Mouse (Mus musculus) heart, embryonic 16.5 days (tissue): ENCODE data around the gene Egfr. TPM values are rescaled to one million over a fixed set of nuclear protein-coding genes. Genes with fewer than 3 reads are reported as not detected.

Experiments
- ATAC-seq: fragments of 200-750 bp; cut with Nextera tagmentation; replicated peaks from 2 replicates; pipeline ENCODE4 v1.8.0; 2017; ENCODE audit warnings: moderate number of reproducible peaks; ENCODE audit not compliant: insufficient read depth, low FRiP score; ENCODE audit errors: extremely low read depth
- H3K27ac ChIP-seq: fragments of 300-500 bp; sonication (generic); 2 replicates; pipeline ENCODE4 v1.5.1; 2014; ENCODE audit warnings: mild to moderate bottlenecking, low read length, control low read depth, moderate library complexity
- H3K27me3 ChIP-seq: fragments of 300-500 bp; sonication (generic); 2 replicates; pipeline ENCODE4 v1.6.1; 2014; ENCODE audit warnings: low read length, mixed read lengths; ENCODE audit not compliant: control insufficient read depth, insufficient read depth
- H3K36me3 ChIP-seq: fragments of 300-500 bp; sonication (generic); 2 replicates; pipeline ENCODE4 v1.6.1; 2014; ENCODE audit not compliant: control insufficient read depth, insufficient read depth
- H3K4me1 ChIP-seq: fragments of 300-500 bp; sonication (generic); 2 replicates; pipeline ENCODE4 v1.6.1; 2014; ENCODE audit warnings: low read length, mixed read lengths; ENCODE audit not compliant: control insufficient read depth, insufficient read depth
- H3K4me2 ChIP-seq: fragments of 300-500 bp; sonication (generic); 2 replicates; pipeline ENCODE4 v1.6.1; 2014; ENCODE audit warnings: low read depth, mild to moderate bottlenecking, control low read depth, low read length
- H3K4me3 ChIP-seq: fragments of 300-500 bp; sonication (generic); 2 replicates; pipeline ENCODE4 v1.5.1; 2014; ENCODE audit warnings: mild to moderate bottlenecking, control low read depth, low read length
- H3K9ac ChIP-seq: fragments of 300-500 bp; sonication (generic); 2 replicates; pipeline ENCODE4 v1.6.1; 2014; ENCODE audit warnings: low read length, control low read depth
- H3K9me3 ChIP-seq: fragments of 300-500 bp; sonication (generic); replicated peaks from 2 replicates; pipeline ENCODE4 v1.6.1; 2016; ENCODE audit warnings: low read length; ENCODE audit not compliant: control insufficient read depth
- WGBS: fragments of 180-500 bp; shearing (Covaris S2); extraction: QIAGEN DNeasy Blood & Tissue Kit; methylation state at CpG from one replicate; pipeline ENCODE4 v1.1.7; 2014; 5-methylcytosine and 5-hydroxymethylcytosine counted together
- polyA plus RNA-seq: library from polyadenylated mRNA; unstranded; fragments of >200 nt; fragmentation: Nextera tagmentation; extraction: Ambion mirVana; gene quantifications from 2 replicates; pipeline ENCODE4 v1.2.1, GENCODE M21; 2015

The Egfr gene
- polyA plus RNA-seq, 1 experiment from 2014 or later = 5.3 TPM

GRCm38 (mm10) chr11:16948756-16949155 lies 196.8 kb downstream of the Egfr start:
- Histone ChIP-seq H3K4me3 (no peak overlapping the region), H3K27me3 (no peaks in the 10 kb centered on the region), H3K27ac (peak overlapping the region; percentile 23), H3K36me3 (no peaks in the 10 kb centered on the region), H3K9ac (no peak overlapping the region), H3K9me3 (no peaks in the 10 kb centered on the region), H3K4me1 (peaks cover 19% of the 10 kb centered on the region), H3K4me2 (peak overlapping the region; percentile 46)
- no peak for ATAC-seq
- 17% methylated on average over 1 of the region's 1 CpGs for WGBS

- no peaks in the 10 kb centered on the region for H3K9me3 ChIP-seq
- WGBS = 35% methylated on average over 13 of the region's 13 CpGs
- no peak overlapping the region for H3K27ac ChIP-seq
- peak overlapping the region; percentile 73 for H3K4me2 ChIP-seq
- ATAC-seq = no peak
- H3K4me1 ChIP-seq = peaks cover 19% of the 10 kb centered on the region
- no peaks in the 10 kb centered on the region for H3K27me3 ChIP-seq
- H3K4me3 ChIP-seq = peak overlapping the region; percentile 75
- peak overlapping the region; percentile 76 for H3K9ac ChIP-seq
- H3K36me3 ChIP-seq = no peaks in the 10 kb centered on the region
These were observed 198.4 kb downstream of the Egfr start for GRCm38 (mm10) chr11:16950226-16950975.

GRCm38 (mm10) chr11:16950976-16951760 lies 199.2 kb downstream of the Egfr start, which contains the start of gene Fbxo48:
TSS of gene Fbxo48 (plus strand) at chr11:16951375.
- WGBS = under 1% methylated on average over 38 of the region's 38 CpGs
- Histone ChIP-seq H3K9ac (peak within 1 kb of the TSS; percentile 82), H3K9me3 (no peaks in the 10 kb centered on the region), H3K4me2 (peak within 1 kb of the TSS; percentile 88), H3K36me3 (no peaks in the 10 kb centered on the region), H3K27me3 (no peaks in the 10 kb centered on the region), H3K4me3 (peak within 1 kb of the TSS; percentile 75), H3K27ac (peak within 1 kb of the TSS; percentile 6), H3K4me1 (peaks cover 17% of the 10 kb centered on the region)
- peak; percentile 99 for ATAC-seq

GRCm38 (mm10) chr11:16951761-16952010 lies 199.7 kb downstream of the Egfr start:
- H3K9ac ChIP-seq = peak overlapping the region; percentile 82
- H3K27me3 ChIP-seq = no peaks in the 10 kb centered on the region
- no peaks in the 10 kb centered on the region for H3K36me3 ChIP-seq
- ATAC-seq = no peak
- WGBS = 5% methylated on average over 9 of the region's 9 CpGs
- H3K27ac ChIP-seq = peak overlapping the region; percentile 6
- peaks cover 17% of the 10 kb centered on the region for H3K4me1 ChIP-seq
- no peaks in the 10 kb centered on the region for H3K9me3 ChIP-seq
- peak overlapping the region; percentile 75 for H3K4me3 ChIP-seq
- peak overlapping the region; percentile 88 for H3K4me2 ChIP-seq

- WGBS = 68% methylated on average over 6 of the region's 6 CpGs
- H3K4me2 ChIP-seq = no peak overlapping the region
- H3K4me3 ChIP-seq = no peak overlapping the region
- no peaks in the 10 kb centered on the region for H3K9me3 ChIP-seq
- 0 out of 2 replicates have a peak, but pooled peaks cover 2% of the 10 kb centered on the region for H3K36me3 ChIP-seq
- no peak for ATAC-seq
- no peak overlapping the region for H3K9ac ChIP-seq
- no peaks in the 10 kb centered on the region for H3K27me3 ChIP-seq
- no peak overlapping the region for H3K27ac ChIP-seq
- peaks cover 9% of the 10 kb centered on the region for H3K4me1 ChIP-seq
These were observed 204.3 kb downstream of the Egfr start for GRCm38 (mm10) chr11:16956115-16956862.

- Histone ChIP-seq H3K27ac (no peak overlapping the region), H3K4me3 (no peak overlapping the region), H3K27me3 (no peaks in the 10 kb centered on the region), H3K9me3 (no peaks in the 10 kb centered on the region), H3K4me2 (no peak overlapping the region), H3K9ac (no peak overlapping the region), H3K36me3 (0 out of 2 replicates have a peak, but pooled peaks cover 2% of the 10 kb centered on the region), H3K4me1 (peaks cover 4% of the 10 kb centered on the region)
- WGBS = 89% methylated on average over 6 of the region's 6 CpGs
- ATAC-seq = no peak
These were observed 205.0 kb downstream of the Egfr start for GRCm38 (mm10) chr11:16957030-16957429.

- Histone ChIP-seq H3K9me3 (no peaks in the 10 kb centered on the region), H3K27me3 (no peaks in the 10 kb centered on the region), H3K36me3 (0 out of 2 replicates have a peak, but pooled peaks cover 2% of the 10 kb centered on the region), H3K27ac (no peak overlapping the region), H3K4me2 (no peak overlapping the region), H3K4me1 (no peaks in the 10 kb centered on the region), H3K4me3 (no peak overlapping the region), H3K9ac (no peak overlapping the region)
- 47% methylated on average over 1 of the region's 1 CpGs for WGBS
- ATAC-seq = no peak
These were observed 206.5 kb downstream of the Egfr start for GRCm38 (mm10) chr11:16958520-16958919.
